Mouse (Mus musculus): ENCODE data around the gene 4933411K16Rik. TPM values are rescaled to one million over a fixed set of nuclear protein-coding genes. Genes with fewer than 3 reads are reported as not detected.

Gene 4933411K16Rik
- total and polyA plus RNA-seq, 3 experiments: 0.10 TPM; not detected in 2

GRCm38 (mm10) chr19:42089103-42089747 is 37.2 kb downstream of the 4933411K16Rik start:
- Histone ChIP-seq H3K27ac (ENCODE audit: control insufficient read depth, low read depth, low read length) (peak overlapping the region; percentile 86), H3K36me3 (ENCODE audit: control insufficient read depth in 1 of 2, insufficient read depth in 2 of 2, low read length in 2 of 2) (peaks cover 0 to 12% of the 10 kb centered on the region in 2 experiments; a peak in 2 of 4 replicates), H3K9me3 (replicated peaks; ENCODE audit: insufficient read depth, low read length) (no peaks in the 10 kb centered on the region), H3K4me3 (ENCODE audit: control insufficient read depth in 1 of 2, insufficient read depth in 1 of 2, low read depth in 2 of 2, low read length in 2 of 2) (peak overlapping the region; percentile 42 to 70), H3K79me2 (ENCODE audit: control insufficient read depth, insufficient read depth, low read length, poor library complexity) (peaks cover 12% of the 10 kb centered on the region), H3K27me3 (ENCODE audit: control insufficient read depth in 1 of 2, insufficient read depth in 2 of 2, low read length in 2 of 2) (no peaks in the 10 kb centered on the region), H3K4me1 (ENCODE audit: control insufficient read depth in 1 of 2, insufficient read depth in 2 of 2, low read length in 2 of 2) (peaks cover 2 to 3% of the 10 kb centered on the region in 2 experiments; a peak in 1 of 4 replicates), H3K9ac (ENCODE audit: control insufficient read depth, low read depth, low read length, poor library complexity, severe bottlenecking) (peak overlapping the region; percentile 56)
- DNase-seq (ENCODE audit: low read depth, low spot score): peak; percentile 96
- 0 out of 2 replicates have a peak, but pooled peaks have one; percentile 7 for TF ChIP-seq POLR2AphosphoS2 (IDR thresholded peaks at IDR 0.05; ENCODE audit: low read length)
- peak; percentile 97 for TF ChIP-seq MAX (IDR thresholded peaks at IDR 0.05; ENCODE audit: low read length)
- no peak for TF ChIP-seq E2F4 (IDR thresholded peaks at IDR 0.05; ENCODE audit: borderline replicate concordance, low read depth, low read length)
- no peak for TF ChIP-seq TAL1 (IDR thresholded peaks at IDR 0.05; ENCODE audit: low read length)
- no peak; the same call in 1 of the 2 replicates for TF ChIP-seq ZMIZ1 (IDR thresholded peaks at IDR 0.05; ENCODE audit: low read depth, low read length)
- TF ChIP-seq MYC (IDR thresholded peaks at IDR 0.05; ENCODE audit: low read depth, low read length): peak; percentile 89
- TF ChIP-seq MXI1 (IDR thresholded peaks at IDR 0.05; ENCODE audit: low read depth, low read length): peak; percentile 78; the same call in 1 of the 2 replicates
- TF ChIP-seq TCF12 (IDR thresholded peaks at IDR 0.05; ENCODE audit: low read depth, low read length): peak; percentile 53
- peak; percentile 35; the same call in 1 of the 2 replicates for TF ChIP-seq RCOR1 (IDR thresholded peaks at IDR 0.05; ENCODE audit: low read depth, low read length)
- peak; percentile 69 to 88; a peak in 3 of 4 replicates for TF ChIP-seq USF2 (IDR thresholded peaks at IDR 0.05; ENCODE audit: borderline replicate concordance in 1 of 2, insufficient read depth in 1 of 2, low read depth in 1 of 2, low read length in 2 of 2)
- TF ChIP-seq ZKSCAN1 (IDR thresholded peaks at IDR 0.05; ENCODE audit: low read depth, low read length): no peak
- TF ChIP-seq SIN3A (IDR thresholded peaks at IDR 0.05; ENCODE audit: low read length): no peak
- no peak; the same call in 1 of the 2 replicates for TF ChIP-seq POLR2AphosphoS5 (IDR thresholded peaks at IDR 0.05; ENCODE audit: borderline replicate concordance, low read depth, low read length)
- peak; percentile 99 for TF ChIP-seq USF1 (IDR thresholded peaks at IDR 0.05; ENCODE audit: low read depth, low read length)
- no peak for TF ChIP-seq MAFK (IDR thresholded peaks at IDR 0.05; ENCODE audit: borderline replicate concordance, low read depth, low read length)
- no peak for TF ChIP-seq EP300 (IDR thresholded peaks at IDR 0.05; ENCODE audit: low read depth in 1 of 2, low read length in 2 of 2)
- peak; percentile 48 to 85; a peak in 3 of 4 replicates for TF ChIP-seq POLR2A (IDR thresholded peaks at IDR 0.05; ENCODE audit: control insufficient read depth in 1 of 2, insufficient read depth in 1 of 2, low read depth in 1 of 2, low read length in 2 of 2, poor library complexity in 1 of 2)
- TF ChIP-seq MYB (IDR thresholded peaks at IDR 0.05; ENCODE audit: low read depth, low read length): no peak
- TF ChIP-seq MEF2A (IDR thresholded peaks at IDR 0.05; ENCODE audit: extremely low read depth, insufficient replicate concordance, low read depth, low read length, poor library complexity, severe bottlenecking): no peak
- no peak for TF ChIP-seq UBTF (IDR thresholded peaks at IDR 0.05; ENCODE audit: borderline replicate concordance, insufficient read depth, low read depth, low read length)
- 0 out of 2 replicates have a peak, but pooled peaks have one; percentile 29 for TF ChIP-seq MAZ (IDR thresholded peaks at IDR 0.05; ENCODE audit: low read depth, low read length)
- no peak for TF ChIP-seq CHD2 (IDR thresholded peaks at IDR 0.05; ENCODE audit: low read length)
- TF ChIP-seq HCFC1 (IDR thresholded peaks at IDR 0.05; ENCODE audit: low read depth, low read length): peak; percentile 80
- TF ChIP-seq RAD21 (IDR thresholded peaks at IDR 0.05; ENCODE audit: low read depth, low read length): no peak
- peak; percentile 16; the same call in 1 of the 2 replicates for TF ChIP-seq NRF1 (IDR thresholded peaks at IDR 0.05; ENCODE audit: insufficient read depth, low read depth, low read length, poor library complexity, severe bottlenecking)
- TF ChIP-seq SMC3 (IDR thresholded peaks at IDR 0.05; ENCODE audit: low read depth, low read length): no peak
- TF ChIP-seq BHLHE40 (IDR thresholded peaks at IDR 0.05; ENCODE audit: borderline replicate concordance, low read depth, low read length): peak; percentile 95
- TF ChIP-seq CHD1 (IDR thresholded peaks at IDR 0.05; ENCODE audit: low read depth, low read length): no peak
- peak; percentile 61 for TF ChIP-seq NELFE (IDR thresholded peaks at IDR 0.05; ENCODE audit: low read depth, low read length)
- TF ChIP-seq JUND (IDR thresholded peaks at IDR 0.05; ENCODE audit: low read depth, low read length): no peak
- TF ChIP-seq TBP (IDR thresholded peaks at IDR 0.05; ENCODE audit: low read depth, low read length): peak; percentile 78
- TF ChIP-seq ZNF384 (IDR thresholded peaks at IDR 0.05; ENCODE audit: low read depth, low read length): no peak
- TF ChIP-seq ETS1 (IDR thresholded peaks at IDR 0.05; ENCODE audit: low read depth, low read length): peak; percentile 38; the same call in 1 of the 2 replicates
- no peak for TF ChIP-seq ZC3H11A (IDR thresholded peaks at IDR 0.05; ENCODE audit: low read depth, low read length)
- TF ChIP-seq GABPA (IDR thresholded peaks at IDR 0.05; ENCODE audit: low read depth, low read length): no peak
- peak; percentile 83 for TF ChIP-seq ELF1 (IDR thresholded peaks at IDR 0.05; ENCODE audit: low read depth, low read length)

Measured in MEL (cell line).